Mouse (Mus musculus) 3134 (cell line): ENCODE results near the gene Gm48551.

ENCODE experiments used
- DNase-seq: peaks from one replicate; pipeline ENCODE4 v3.0.0-alpha.2; 2011; ENCODE audit warnings: low spot score; ENCODE audit not compliant: insufficient read length; ENCODE audit errors: extremely low read depth

The Gm48551 gene

DNA sequence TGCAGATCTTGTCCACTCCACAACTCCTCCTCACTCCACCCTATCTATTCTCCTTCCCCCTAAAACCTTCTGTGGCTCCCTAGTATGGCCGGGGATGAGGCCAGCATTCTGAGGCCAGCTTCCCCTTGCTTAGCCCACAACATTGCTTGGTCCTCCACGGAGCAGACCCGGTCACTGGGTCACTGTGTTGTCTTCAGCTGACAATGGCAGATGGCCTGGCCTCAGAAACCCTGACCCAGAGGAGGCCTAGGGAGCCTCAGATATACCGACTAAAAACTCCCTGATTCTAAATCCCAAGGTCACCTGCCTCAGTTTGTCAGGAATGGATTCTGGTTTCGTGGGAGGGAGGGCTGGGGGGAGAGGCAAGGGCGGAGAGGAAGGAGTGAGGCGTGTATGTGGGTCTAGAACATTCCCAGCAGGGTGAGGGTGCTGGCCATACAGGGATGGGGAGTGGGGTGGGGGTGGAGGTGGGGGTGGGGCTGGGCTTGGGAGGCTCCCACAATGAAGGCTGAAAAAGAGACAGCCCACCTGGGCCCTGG lies 18.0 kb downstream of the Gm48551 start:
- DNase-seq, result no peak

DNA sequence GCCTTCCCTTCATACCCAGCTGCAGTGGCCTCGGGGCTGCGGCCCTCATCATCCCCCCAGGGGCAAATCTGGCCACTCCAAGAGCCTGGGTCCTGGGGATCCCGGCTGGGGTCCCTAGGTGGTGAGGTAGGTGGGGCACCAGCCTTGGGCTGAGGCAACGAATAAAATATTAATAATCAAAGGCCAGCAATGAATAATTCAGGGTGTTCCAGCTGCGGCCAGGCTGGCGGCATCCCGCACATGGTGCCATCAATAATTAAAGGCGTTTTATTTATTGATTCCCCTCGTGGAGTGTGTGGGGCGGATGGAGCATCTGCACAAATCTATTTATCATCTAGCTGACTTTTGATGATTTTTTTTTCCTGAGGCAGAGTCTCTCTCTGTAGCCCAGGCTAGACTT lies 19.2 kb downstream of the Gm48551 start:
- no peak for DNase-seq

DNA sequence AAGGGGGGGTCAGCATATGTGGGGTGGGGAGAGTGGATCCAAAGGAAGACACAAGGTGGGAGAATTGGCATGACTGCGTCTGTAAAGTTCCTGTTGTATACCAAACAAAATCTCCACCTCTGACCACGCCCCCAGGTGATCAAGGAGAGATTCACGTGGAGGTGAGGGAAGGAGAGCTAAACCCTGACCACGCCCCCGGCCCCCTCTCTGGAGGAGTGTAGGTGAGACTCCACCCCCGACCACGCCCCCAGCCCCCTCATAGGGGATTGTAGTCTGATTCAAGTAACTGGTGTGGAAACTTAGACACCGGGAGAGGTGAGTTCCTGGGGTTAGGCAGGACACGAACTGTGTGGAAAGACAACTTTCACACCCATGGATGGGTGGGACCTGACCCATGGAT lies 19.8 kb downstream of the Gm48551 start:
- DNase-seq, result no peak

DNA sequence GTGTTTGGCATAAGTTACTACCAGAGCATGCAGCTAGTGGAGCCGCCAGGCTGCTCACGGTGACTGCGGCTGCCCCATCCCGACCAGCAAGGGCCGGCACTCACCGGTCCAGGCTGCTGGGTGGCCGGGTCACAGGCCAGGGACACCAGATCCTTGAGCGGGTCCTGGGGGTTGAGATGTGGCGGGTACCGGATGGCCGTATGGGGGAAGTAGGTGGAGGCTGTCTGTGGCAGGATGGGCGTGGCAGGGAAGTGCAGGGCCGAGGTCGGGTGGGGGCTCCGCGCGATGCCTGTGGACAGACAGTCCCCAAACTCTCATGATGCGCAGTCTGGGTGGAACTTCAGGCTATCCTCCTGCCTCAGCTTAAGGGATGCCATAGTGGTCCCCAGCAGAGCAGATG lies 20.5 kb downstream of the Gm48551 start:
- no peak for DNase-seq

DNA sequence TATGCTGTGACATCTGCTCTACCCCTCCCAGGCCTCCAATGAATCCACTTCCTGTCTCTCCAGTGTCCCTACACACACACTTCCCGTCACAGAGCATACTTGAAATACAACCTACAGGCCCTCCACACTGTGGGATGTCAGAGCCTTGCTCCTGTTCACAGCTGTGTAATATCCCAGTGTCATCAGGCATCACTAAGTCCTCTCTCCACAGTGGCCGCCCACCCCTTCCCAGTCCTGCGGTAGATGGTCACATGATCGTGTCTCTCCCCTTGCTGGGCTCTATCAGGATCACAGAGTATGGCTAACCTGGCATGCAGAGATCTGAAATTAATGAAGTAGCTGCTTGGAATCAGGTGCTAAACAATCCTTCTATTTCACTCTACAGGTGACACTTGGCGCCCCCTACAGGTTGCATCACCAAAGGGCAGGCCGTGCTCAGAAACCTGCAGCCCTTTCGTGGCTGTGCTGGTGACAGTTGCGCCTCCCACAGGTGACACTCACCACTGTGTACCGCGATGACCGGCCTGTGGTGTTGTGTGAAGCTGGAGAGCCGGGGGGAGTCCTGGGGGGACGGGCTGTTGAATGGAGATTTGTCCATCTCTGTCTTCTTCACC lies 21.4 kb downstream of the Gm48551 start:
- DNase-seq, result peak; percentile 42

DNA sequence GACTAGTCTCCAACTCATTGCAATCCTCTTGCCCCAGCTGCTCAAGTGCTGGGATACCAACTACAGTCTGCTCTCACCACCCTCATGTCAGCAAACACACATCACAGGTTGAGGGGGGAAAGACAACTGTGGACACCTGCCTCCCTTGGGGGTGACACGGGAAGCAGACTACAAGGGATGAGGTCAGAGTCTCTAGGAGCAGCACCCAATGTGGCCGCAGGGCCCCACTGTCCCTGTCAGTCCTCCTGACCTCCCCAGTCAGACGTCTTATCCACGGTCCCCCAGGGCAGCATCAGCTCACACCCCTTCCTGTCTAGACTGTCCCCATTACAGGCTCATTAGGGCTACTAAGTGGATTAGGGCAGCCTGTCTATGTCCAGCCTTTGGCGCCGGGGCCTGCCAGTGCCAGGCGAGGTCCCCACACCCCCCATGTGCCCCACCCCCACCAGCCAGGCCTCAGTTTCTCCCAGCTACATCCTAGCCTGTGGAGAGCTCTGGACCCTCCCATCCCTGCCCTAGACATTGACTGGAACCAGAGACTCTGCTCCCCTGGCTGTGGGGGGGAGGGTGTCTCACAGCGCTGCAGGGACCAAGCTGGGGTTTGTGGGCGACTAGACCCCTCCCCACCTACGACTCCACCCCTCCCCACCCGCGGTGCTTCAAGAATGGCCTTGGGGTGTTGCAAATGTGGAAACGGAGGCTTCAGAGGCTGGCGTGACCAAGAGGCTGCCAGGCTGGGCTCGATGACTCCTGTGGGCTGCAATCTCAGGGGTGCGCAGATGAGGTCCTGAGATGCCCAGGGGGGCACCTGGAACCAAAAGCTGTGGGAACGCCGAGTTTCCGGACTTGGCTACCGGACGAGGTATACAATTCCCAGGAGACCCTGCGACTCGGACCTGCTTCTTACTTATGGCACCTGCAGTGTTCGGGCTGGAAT lies 22.5 kb downstream of the Gm48551 start:
- DNase-seq, result no peak

DNA sequence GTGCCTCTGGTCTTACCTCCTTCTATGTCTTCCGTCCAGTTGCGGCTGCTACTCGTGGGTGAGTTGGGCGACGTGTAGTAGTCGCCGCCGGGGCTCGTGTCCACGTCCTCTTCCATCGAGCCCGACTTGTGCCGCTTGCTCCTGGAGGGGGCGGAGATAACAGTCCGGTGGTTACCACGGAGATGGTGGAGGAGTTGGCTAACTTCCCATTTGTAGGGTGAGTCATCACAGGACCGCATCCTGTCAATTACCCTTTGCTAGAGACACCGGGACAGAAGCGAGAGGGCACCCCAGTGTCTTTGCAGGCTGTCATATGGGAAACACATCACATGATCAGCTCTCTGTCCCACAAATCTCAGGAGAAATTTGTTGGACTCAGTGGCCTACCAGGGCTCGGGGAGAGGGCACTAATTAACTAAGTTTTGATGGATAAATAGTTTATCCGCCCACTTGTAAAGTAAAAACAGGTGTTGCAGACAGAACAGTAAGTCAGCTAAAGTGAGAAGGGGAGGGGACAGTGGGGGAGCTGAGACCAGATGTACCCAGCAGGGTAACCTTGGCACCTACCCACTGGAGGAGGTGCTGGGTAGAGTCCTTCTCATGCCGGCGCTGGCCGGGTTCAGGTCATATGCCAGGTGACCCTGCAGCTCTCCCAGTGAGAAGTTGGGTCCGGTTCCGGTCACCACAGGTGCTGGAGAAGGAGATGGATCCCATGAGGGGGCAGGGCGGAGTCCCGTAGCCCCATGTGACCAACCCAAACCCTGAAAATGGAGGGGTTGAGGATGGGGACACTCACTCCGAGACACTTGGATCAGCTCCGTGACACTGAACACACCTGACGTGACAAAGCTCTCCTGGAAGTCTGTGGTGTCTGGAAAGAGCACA lies 23.5 kb downstream of the Gm48551 start:
- peak; percentile 88 for DNase-seq

DNA sequence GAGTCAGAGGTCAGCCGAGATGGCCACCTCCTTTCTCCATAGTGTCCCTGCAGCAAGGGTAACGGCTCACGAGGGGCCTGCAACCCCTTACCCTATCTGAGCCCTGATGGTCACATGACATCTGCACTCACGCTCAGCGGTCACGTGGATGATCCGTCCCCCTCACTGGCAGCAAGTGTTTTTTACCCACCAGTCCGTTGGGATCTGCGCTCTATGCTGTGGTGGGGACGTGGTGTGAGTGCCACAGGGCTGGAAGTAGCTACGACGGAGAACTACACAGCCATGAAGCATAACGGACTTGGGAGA lies 24.1 kb downstream of the Gm48551 start:
- no peak for DNase-seq

DNA sequence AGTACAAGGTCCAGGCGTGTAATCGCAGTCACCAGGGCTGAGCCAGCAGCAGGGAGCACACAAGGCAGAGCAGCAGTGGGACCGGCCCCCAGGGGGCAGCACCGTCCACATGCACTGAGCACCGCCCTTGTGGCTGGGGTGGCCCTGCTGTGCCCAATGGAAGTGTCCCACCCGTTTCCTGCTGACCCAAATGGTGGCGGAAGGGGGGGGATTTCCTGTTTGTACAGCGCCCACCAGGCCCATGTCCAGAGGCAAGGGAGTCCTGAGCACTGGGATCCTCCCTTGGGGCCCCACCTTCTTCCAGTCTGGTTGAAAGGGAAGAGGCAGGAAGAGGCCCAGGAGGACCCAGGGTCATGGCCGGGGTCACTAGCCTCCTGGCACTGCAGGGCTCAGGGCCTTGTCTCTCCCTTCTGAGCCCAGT lies 24.6 kb downstream of the Gm48551 start:
- DNase-seq, result peak; percentile 88

DNA sequence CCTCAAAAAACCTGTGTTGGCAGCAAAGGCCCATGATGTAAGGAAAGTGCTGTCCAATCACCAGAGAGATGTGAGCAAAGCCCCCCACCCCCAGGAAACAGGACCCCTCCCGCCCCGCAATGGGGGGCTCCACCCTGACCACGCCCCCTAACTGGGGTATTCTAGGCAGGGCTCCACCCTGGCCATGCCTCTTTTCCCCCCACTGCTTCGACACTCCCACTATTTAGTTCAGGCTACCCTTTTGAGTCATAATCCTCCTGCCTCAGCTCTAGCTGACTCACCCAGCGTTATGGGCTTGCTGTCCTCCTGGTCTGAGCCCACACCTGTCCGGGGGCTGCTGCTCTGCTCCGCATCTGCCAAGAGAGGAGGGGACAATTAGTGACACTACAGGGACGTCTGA lies 25.1 kb downstream of the Gm48551 start:
- DNase-seq, result peak; percentile 64

DNA sequence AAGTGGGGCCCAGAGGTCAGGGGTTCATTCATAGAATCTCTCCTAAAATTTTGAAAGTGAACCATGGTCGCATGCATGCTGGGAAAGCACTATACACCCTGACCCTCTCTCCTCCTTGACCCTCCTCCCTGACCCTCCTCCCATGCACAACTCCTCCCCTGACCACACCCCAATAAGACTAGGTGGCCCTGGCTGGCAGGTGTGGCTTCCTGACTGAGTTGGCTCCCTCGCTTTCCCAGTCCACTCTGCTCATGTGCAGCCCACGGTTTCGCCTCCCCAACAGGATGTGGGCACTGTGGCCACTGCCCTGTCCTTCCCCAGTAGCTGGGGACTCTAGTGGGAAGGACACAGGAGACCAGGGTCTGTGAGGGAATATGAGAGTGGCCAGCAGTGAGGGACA lies 26.1 kb downstream of the Gm48551 start:
- DNase-seq, result peak; percentile 59

DNA sequence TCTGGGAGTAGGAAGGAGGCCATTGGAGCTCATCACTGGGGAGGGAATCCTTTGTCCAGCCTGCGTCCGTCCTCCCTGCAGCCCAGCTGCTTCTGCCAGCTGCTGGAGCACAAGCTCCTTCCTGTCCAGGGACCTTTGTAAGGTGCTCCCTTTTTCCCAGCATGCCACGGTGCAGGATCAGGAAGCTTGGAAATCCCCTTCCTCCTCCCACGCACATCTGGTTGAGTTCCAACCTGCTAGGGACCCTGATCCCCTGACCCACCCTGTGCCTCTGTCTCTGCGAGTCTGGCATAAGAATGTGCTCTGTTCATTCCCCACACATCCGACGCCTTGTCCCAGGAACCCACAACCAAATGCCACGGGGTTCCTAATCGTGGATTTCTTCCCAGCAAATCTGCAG lies 26.7 kb downstream of the Gm48551 start:
- DNase-seq, result no peak

DNA sequence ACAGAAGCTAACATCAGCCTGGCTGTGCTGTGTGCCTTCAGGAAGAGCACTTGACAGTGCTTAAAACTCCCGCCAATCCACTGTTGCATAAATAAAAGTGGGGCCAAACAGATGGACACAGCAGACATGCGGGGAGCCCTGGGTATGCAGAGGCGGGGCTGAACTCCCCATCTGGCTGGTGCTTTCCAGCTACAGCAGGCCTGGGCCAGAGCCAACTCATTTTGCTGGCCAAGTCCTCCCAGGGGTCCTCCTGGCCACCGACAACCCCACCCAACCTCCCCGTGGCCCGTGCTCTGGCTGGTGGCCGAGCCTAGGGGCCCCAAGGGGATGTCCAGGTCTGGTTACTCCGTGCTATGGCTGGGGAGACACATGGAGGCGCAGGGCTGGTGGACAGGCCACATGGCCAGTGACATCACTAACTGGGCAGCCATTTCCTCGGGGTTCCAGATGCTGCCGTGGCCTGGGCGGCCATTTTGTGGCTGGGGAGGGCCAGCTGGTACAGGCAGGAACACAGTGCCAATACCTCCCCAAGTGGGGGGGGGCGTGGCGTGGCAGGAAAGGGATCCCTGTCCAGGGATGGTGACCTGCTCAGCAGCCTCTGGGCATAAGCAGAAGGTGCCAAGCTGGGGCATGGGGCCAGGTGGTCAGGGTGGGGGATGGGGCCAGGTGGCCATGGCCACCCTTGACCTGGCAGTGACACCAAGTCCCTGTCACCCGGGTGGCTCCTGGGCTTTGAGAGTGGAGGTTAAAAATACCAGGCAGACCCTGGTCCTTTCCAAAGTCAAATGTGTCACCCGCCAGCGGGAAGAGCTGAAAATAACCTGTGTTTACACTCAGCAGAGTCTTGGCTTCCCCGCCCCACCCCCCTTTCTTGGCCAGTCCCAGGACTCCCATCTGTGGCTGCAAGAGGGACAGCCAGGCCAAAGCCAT lies 27.5 kb downstream of the Gm48551 start:
- peak; percentile 97 for DNase-seq

DNA sequence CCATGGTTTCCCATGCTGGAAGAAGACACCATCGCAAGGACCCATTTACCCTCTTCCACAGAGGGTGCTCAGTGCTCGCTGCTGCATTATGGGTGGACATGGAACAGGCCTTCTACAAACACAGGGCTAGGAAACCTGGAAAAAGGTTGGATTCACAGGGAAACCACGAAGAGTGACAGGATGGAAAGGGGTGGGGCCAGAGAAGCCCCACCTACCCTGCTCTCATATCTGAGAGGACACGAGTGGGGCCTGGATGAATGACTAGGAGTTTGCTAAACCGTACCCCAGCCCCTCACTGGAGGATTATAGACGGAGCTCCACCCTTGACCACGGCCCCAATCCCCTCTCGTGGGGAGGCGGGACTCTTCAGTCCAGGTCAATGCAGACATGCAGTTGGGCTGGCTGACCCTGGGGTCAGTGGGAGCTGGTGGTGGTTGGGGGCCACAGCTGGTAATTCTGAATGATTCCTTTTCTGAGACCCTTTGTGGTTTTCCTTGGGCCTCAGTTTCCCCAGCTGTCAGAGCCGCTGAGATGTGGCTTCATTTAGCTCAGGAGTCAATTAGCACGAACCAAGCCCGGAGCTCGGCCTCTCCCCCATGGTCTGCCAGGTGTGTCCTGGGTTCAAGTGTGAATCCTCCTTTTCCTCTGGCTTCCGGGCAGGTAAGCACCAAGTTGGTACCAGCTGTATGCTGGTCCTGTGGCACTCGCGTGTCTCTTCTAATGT lies 28.5 kb downstream of the Gm48551 start:
- no peak for DNase-seq

DNA sequence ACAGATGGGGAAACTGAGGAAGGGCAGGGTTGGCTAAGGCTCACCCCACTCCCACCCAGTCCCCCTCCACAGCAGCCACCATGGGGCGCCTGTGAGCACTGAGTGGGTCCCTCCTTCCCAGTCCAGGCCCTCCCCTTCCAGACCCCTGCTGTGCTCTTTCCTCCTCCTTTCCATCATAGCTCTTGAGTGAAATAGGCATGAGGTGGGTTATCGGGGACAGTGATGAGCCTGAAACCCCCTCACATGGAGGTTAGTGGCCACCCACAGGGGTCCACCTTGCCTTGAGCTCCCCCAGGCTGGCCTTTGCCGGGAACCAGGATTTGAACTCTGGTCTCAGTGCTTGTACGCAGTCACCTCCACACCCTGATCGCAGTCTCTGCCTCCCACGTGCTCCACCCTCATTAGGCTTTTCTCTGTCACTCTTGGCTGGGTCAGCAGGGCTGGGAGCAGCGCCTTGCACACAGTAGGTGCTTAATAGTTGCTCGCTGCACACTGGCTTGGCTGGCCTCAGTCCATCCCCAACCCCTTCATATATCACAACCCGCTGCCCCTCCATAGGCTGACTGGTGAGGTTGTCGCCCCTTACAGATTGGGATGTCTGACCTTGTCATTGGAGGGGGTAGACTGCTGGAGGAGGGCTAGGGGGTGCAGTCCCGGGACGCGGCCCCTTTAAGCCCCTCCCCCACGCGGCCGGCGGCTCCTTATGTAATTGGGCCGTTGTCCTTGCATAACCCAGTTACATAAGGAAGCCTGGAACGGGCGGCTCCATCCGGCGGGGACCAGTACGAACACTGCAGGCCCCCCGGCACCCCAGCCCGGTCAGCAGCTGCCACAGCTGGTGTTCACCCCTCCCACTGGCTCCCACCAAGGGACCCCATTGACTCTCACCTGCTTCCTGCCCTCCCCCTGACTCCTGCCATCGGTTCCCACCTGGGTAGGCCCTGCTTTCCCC lies 29.3 kb downstream of the Gm48551 start:
- DNase-seq, result no peak

DNA sequence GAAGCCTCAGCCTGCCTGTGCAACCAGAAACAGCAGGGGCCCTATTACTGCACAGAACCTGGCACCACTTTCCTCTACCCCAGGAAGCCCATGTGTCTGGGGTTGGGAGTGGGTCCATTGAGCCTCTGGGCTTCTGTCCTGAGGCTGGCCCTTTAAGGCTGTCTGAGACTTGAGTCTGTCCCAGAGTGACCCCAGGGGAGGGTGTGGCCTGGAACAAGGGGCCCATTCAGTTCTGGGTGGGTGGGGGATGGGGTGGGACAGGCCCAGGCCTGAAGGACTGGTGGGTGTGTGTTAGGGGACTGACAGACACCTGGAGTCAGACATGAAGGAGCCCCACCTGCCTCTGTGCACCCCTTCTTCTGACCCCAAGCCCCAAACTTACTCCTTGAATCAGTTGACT lies 30.4 kb downstream of the Gm48551 start:
- DNase-seq, result no peak

DNA sequence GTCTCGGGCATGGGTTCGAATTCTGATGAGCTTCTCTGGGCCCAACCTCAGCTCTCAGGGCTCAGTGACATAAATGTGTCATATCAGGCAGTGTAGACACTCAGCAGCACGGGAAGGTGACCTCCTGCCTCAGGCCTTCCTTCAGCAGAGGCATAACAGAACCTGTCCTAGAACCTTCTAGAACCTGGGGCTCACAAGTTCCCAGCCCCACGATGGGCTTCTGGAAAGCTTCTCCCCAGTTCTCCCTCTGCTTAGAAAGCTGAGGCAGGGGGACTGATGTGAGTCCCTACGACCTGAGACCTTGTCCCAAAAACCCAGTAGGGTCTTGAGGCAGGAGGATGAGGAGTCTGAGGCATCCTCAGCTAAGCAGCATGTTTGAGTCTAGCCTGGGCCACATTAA lies 30.9 kb downstream of the Gm48551 start:
- DNase-seq, result no peak

DNA sequence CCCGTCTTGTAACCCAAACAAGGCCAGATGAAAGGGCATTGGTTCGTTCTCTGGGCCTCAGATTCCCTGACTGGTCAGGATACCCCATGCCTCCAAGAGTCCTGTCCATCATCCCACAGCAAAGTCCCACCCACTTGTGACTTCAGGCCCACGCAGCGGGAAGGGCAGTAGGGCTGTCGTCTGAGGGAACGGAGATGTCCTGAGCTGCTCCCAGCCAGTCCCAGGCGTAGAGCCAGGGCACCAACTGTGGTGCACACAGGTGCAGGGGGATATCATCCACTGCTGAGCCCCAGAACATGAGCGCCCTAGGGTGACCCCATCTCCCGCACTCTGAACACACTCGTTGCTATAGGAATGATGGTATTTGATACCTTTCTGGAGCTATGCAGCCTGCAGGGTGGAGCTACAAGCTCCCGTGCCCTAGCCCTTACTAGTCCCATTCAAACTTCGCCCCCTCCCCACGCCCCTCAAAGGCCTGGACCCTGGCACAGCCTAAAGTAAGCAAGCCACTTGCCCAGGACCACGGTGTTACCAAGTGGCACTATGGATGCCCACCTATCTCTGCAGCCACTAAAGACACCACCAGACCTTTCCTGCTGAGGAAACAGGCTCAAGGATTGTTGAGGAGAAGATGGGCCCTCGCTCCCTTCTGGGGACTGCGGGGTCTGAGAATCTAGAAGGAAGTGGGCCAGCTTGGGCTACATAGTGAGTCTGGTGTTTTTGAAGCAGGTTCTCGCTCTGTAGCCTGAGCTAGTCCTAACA lies 31.5 kb downstream of the Gm48551 start:
- DNase-seq, result no peak
